Mouse (Mus musculus) ES-E14 (cell line): ENCODE results near the gene Pla2g7.

ENCODE experiments used
- CHD2 ChIP-seq: IDR thresholded peaks from 2 replicates; pipeline ENCODE4 v1.6.1; 2014; ENCODE audit warnings: mild to moderate bottlenecking, low read depth, low read length, inconsistent platforms
- HCFC1 ChIP-seq: IDR thresholded peaks from 2 replicates; pipeline ENCODE4 v1.6.1; 2012; ENCODE audit warnings: low read length, inconsistent platforms, borderline replicate concordance; ENCODE audit not compliant: insufficient read depth
- MAFK ChIP-seq: IDR thresholded peaks from 2 replicates; pipeline ENCODE4 v1.6.1; 2014; ENCODE audit warnings: mild to moderate bottlenecking, low read depth, low read length, inconsistent platforms; ENCODE audit not compliant: insufficient read depth
- ZC3H11A ChIP-seq: IDR thresholded peaks from 2 replicates; pipeline ENCODE4 v1.6.1; 2012; ENCODE audit warnings: low read depth, mild to moderate bottlenecking, inconsistent platforms, low read length, borderline replicate concordance
- ZNF384 ChIP-seq: IDR thresholded peaks from 2 replicates; pipeline ENCODE4 v1.6.1; 2012; ENCODE audit warnings: low read depth, low read length, inconsistent platforms

DNA sequence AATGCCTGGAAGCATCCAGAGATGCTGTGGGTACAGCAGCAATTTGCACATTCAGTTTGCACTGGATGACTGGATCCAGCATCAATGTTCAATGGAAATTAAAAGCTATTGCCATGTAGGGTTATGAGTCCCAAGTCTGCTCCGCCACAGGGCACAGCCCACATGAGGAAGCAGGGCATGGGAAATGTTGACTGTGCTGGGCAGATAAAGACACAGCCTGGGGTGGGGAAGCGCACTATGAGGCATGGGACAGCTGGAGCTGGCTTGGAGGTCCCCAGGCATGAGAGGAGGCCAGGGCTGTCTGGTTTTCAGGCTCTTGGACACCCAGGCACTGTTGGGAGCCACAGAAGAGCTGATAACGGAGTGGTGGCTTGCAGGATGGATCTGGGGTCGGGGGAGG, 23.9 kb upstream of the Pla2g7 start:
- TF ChIP-seq ZNF384 (no peak), HCFC1 (no peak), ZC3H11A (no peak), CHD2 (no peak), MAFK (no peak)
